In genomic region chr2:169961463-169962230, GRCm38 (mm10) we compare ENCODE assay signal across 9 mouse cellular contexts.
A peak's percentile ranks its signal among the peaks of the same experiment; 100 is the strongest.
DNase-seq lines count a peak whose midpoint lies in the region; ATAC-seq and TF ChIP-seq lines count a peak whose summit lies in the region.
"Had no signal": no experiment of that assay in that cellular context is flagged by ENCODE, and none has a peak within 500 bp of the region (broad histone marks: within the 10 kb centered on the region; RNA-seq: fewer than 3 reads in every experiment).

No protein-coding gene starts in this region.

- no peak overlapping the region for H3K27ac ChIP-seq in liver, embryonic 13.5 days
- H3K27ac ChIP-seq in stomach, postnatal 0 days (replicated peaks): no peak overlapping the region
- H3K27ac ChIP-seq: liver, embryonic 15.5 days had no signal

- 30% methylated on average over 24 of the region's 24 CpGs for WGBS in liver, embryonic 13.5 days (ENCODE audit: insufficient replicate concordance)
- 26% methylated on average over 24 of the region's 24 CpGs for WGBS in stomach, postnatal 0 days

- 0 out of 2 replicates have a peak overlapping the region, but pooled peaks have one; percentile 8 for H3K4me2 ChIP-seq in liver, embryonic 13.5 days
- H3K4me2 ChIP-seq in stomach, postnatal 0 days (replicated peaks; ENCODE audit: low read depth): peak overlapping the region; percentile 41
- H3K4me2 ChIP-seq: liver, embryonic 15.5 days had no signal

- no peaks in the 10 kb centered on the region for H3K4me1 ChIP-seq in liver, embryonic 13.5 days (replicated peaks)
- no peaks in the 10 kb centered on the region for H3K4me1 ChIP-seq in stomach, postnatal 0 days (replicated peaks; ENCODE audit: control insufficient read depth, insufficient read depth)
- H3K4me1 ChIP-seq: liver, embryonic 15.5 days had no signal

- no peak for TF ChIP-seq EP300 in stomach, postnatal 0 days (optimal IDR thresholded peaks at IDR 0.05)

- H3K36me3 ChIP-seq in liver, embryonic 13.5 days: no peaks in the 10 kb centered on the region
- H3K36me3 ChIP-seq in stomach, postnatal 0 days (ENCODE audit: control insufficient read depth, insufficient read depth, low read length): no peaks in the 10 kb centered on the region
- H3K36me3 ChIP-seq: liver, embryonic 15.5 days had no signal

- no peak for ATAC-seq in liver, embryonic 13.5 days (ENCODE audit: low read depth)
- ATAC-seq in stomach, postnatal 0 days (ENCODE audit: low FRiP score, low TSS enrichment): no peak

- H3K4me3 ChIP-seq in liver, embryonic 13.5 days (replicated peaks): no peak overlapping the region
- 0 out of 2 replicates have a peak overlapping the region, but pooled peaks have one; percentile 6 for H3K4me3 ChIP-seq in stomach, postnatal 0 days (ENCODE audit: low read depth, low read length)
- H3K4me3 ChIP-seq: liver, embryonic 15.5 days had no signal

- DNase-seq in urinary bladder, postnatal 25 days (ENCODE audit: low spot score): peak; percentile 7
- no peak for DNase-seq in urinary bladder, postnatal 36 days (ENCODE audit: low spot score in 2 of 2)
- DNase-seq in frontal cortex, postnatal 36 days (ENCODE audit: low spot score in 2 of 2): peak; percentile 6 to 13
- no peak for DNase-seq in liver, embryonic 13.5 days
- no peak for DNase-seq in stomach, postnatal 0 days (ENCODE audit: low spot score)
- DNase-seq in gastrocnemius, adult 8-10 months (ENCODE audit: low spot score in 2 of 2): no peak
- no peak for DNase-seq in lung, postnatal 36 days
- no peak for DNase-seq in kidney, postnatal 36 days

- H3K9me3 ChIP-seq in liver, embryonic 13.5 days (replicated peaks): no peaks in the 10 kb centered on the region
- no peaks in the 10 kb centered on the region for H3K9me3 ChIP-seq in stomach, postnatal 0 days (ENCODE audit: control insufficient read depth, low read length)
- H3K9me3 ChIP-seq: liver, embryonic 15.5 days had no signal

- H3K27me3 ChIP-seq in liver, embryonic 13.5 days: no peaks in the 10 kb centered on the region
- no peaks in the 10 kb centered on the region for H3K27me3 ChIP-seq in stomach, postnatal 0 days (ENCODE audit: control insufficient read depth, insufficient read depth, low read length)

- H3K9ac ChIP-seq in liver, embryonic 13.5 days: no peak overlapping the region
- no peak overlapping the region for H3K9ac ChIP-seq in stomach, postnatal 0 days (ENCODE audit: low read length)
- H3K9ac ChIP-seq: liver, embryonic 15.5 days had no signal

- TF ChIP-seq CTCF in stomach, postnatal 0 days (IDR thresholded peaks at IDR 0.05; ENCODE audit: low read depth): no peak

Comparison
In these comparisons a context has a peak if more than half of its experiments do, and no peak if none do; other contexts are left out.
1. DNase-seq: peak in urinary bladder, postnatal 25 days (single experiment) and frontal cortex, postnatal 36 days (2 of 2); none in urinary bladder, postnatal 36 days (0 of 2), liver, embryonic 13.5 days (single experiment), stomach, postnatal 0 days (single experiment), gastrocnemius, adult 8-10 months (0 of 2), lung, postnatal 36 days (single experiment) and kidney, postnatal 36 days (0 of 2).